Mouse (Mus musculus) erythroblast, embryonic 14.5 days (primary cell): ENCODE data around the gene Troap.

Source experiments
- GATA1 ChIP-seq: IDR thresholded peaks from 2 replicates; pipeline ENCODE4 v1.6.1; 2012; ENCODE audit warnings: low read length, inconsistent platforms, mixed read lengths
- TAL1 ChIP-seq: IDR thresholded peaks from 3 replicates; pipeline ENCODE4 v1.6.1; 2012; ENCODE audit warnings: low read length, inconsistent platforms, mixed read lengths

DNA sequence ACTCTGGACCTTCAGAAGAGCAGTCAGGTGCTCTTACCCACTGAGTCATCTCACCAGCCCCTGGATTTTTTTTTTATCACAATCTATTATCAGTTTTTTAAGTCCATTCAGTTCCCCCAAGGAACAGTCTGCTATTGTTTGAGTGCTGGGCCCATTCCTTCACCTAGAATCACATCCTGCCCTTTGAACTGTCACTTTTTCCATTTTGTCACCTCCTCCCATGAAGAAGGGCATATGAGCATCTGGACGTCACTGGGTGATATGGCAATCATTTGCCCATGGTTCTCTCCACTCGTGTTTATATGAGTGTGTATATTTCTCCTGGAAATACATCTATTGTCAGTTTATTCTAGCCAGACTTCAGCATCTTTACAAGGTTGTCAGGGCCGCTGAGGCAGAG lies 33.5 kb downstream of the Troap start:
- TF ChIP-seq TAL1 (no peak), GATA1 (no peak)
